Mouse (Mus musculus) lung, postnatal 0 days (tissue): ENCODE data around the gene Magi1. TPM values are rescaled to one million over a fixed set of nuclear protein-coding genes. Genes with fewer than 3 reads are reported as not detected.

Experiments
- ATAC-seq: fragments of 200-750 bp; cut with Nextera tagmentation; 2 replicates; pipeline ENCODE4 v1.8.0; 2017; ENCODE audit warnings: moderate library complexity
- DNase-seq: peaks from one replicate; pipeline ENCODE4 v3.0.0-alpha.2; 2016; ENCODE audit warnings: low spot score
- H3K27ac ChIP-seq: fragments of 300-500 bp; sonication (generic); 2 replicates; pipeline ENCODE4 v1.5.1; 2014; ENCODE audit warnings: antibody characterized with exemption, mild to moderate bottlenecking, low read length, mixed read lengths
- H3K27me3 ChIP-seq: fragments of 300-500 bp; sonication (generic); replicated peaks from 2 replicates; pipeline ENCODE4 v1.6.1; 2014; ENCODE audit warnings: low read length, mixed read lengths; ENCODE audit not compliant: insufficient read depth
- H3K36me3 ChIP-seq: fragments of 300-500 bp; sonication (generic); 2 replicates; pipeline ENCODE4 v1.6.1; 2014; ENCODE audit warnings: low read length, mixed read lengths; ENCODE audit not compliant: insufficient read depth
- H3K4me1 ChIP-seq: fragments of 300-500 bp; sonication (generic); 2 replicates; pipeline ENCODE4 v1.6.1; 2014; ENCODE audit warnings: antibody characterized with exemption, low read depth, low read length, mixed read lengths; ENCODE audit not compliant: insufficient read depth
- H3K4me2 ChIP-seq: fragments of 300-500 bp; sonication (generic); replicated peaks from 2 replicates; pipeline ENCODE4 v1.6.1; 2014; ENCODE audit warnings: low read depth, mild to moderate bottlenecking, low read length, moderate library complexity, mixed read lengths
- H3K4me3 ChIP-seq: fragments of 300-500 bp; sonication (generic); 2 replicates; pipeline ENCODE4 v1.5.1; 2014; ENCODE audit warnings: low read depth, low read length
- H3K9ac ChIP-seq: fragments of 300-500 bp; sonication (generic); replicated peaks from 2 replicates; pipeline ENCODE4 v1.6.1; 2014; ENCODE audit warnings: low read depth, mild to moderate bottlenecking
- H3K9me3 ChIP-seq: fragments of 300-500 bp; sonication (generic); 2 replicates; pipeline ENCODE4 v1.6.1; 2016; ENCODE audit warnings: low read length, mixed read lengths
- CTCF ChIP-seq: IDR thresholded peaks from 2 replicates; pipeline ENCODE4 v1.5.1; 2016; ENCODE audit warnings: antibody characterized with exemption, mild to moderate bottlenecking
- EP300 ChIP-seq: IDR thresholded peaks from 2 replicates; pipeline ENCODE4 v1.6.1; 2016; ENCODE audit warnings: antibody characterized with exemption, mild to moderate bottlenecking, control low read depth
- WGBS: fragments of 180-500 bp; shearing (Covaris S2); extraction: QIAGEN DNeasy Blood & Tissue Kit; methylation state at CpG from one replicate; pipeline ENCODE4 v1.1.7; 2014; 5-methylcytosine and 5-hydroxymethylcytosine counted together
- polyA plus RNA-seq: library from polyadenylated mRNA; unstranded; fragments of >200 nt; fragmentation: Nextera tagmentation; extraction: Ambion mirVana; gene quantifications from 2 replicates; pipeline ENCODE4 v1.2.1, GENCODE M21; 2015

Gene Magi1
- polyA plus RNA-seq, 1 experiment from 2014 or later = 10.7 TPM

- no peaks in the 10 kb centered on the region for H3K36me3 ChIP-seq
- WGBS = 89% methylated on average over 10 of the region's 10 CpGs
- H3K9ac ChIP-seq = no peak overlapping the region
- H3K4me1 ChIP-seq = no peaks in the 10 kb centered on the region
- H3K27me3 ChIP-seq = no peaks in the 10 kb centered on the region
- ATAC-seq = no peak
- H3K4me3 ChIP-seq = no peak overlapping the region
- H3K9me3 ChIP-seq = no peaks in the 10 kb centered on the region
- no peak overlapping the region for H3K4me2 ChIP-seq
- DNase-seq = no peak
- no peak overlapping the region for H3K27ac ChIP-seq
- TF ChIP-seq EP300 = no peak
- no peak for TF ChIP-seq CTCF
Measured at GRCm38 (mm10) chr6:94301804-94302203, 18.1 kb upstream of the Magi1 start.

DNA sequence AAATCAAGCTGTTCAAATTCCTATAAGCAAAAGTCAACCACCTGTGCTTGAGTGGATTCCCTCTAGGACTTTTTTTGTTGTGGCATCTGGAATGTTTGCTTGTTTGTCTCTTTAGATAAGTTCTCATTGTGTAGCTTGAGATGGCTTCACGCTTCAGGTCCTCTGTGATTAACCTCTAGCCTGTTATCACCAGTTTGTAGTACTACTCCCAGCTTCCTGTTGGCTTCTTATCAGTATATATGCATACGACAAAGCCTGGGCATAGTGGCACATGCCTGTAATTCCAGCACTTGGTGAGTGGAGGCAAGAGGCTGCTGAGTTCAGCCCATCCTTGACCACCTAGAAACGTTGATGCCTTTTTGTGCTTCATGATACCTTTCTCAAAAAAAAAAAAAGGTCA is 16.8 kb upstream of the Magi1 start:
- Histone ChIP-seq H3K4me3 (no peak overlapping the region), H3K9me3 (no peaks in the 10 kb centered on the region), H3K9ac (no peak overlapping the region), H3K4me2 (no peak overlapping the region), H3K27ac (no peak overlapping the region), H3K4me1 (no peaks in the 10 kb centered on the region), H3K36me3 (no peaks in the 10 kb centered on the region), H3K27me3 (no peaks in the 10 kb centered on the region)
- DNase-seq (no peak), ATAC-seq (no peak)
- TF ChIP-seq EP300 (peak; percentile 64), CTCF (no peak)
- 31% methylated on average over 3 of the region's 3 CpGs for WGBS

DNA sequence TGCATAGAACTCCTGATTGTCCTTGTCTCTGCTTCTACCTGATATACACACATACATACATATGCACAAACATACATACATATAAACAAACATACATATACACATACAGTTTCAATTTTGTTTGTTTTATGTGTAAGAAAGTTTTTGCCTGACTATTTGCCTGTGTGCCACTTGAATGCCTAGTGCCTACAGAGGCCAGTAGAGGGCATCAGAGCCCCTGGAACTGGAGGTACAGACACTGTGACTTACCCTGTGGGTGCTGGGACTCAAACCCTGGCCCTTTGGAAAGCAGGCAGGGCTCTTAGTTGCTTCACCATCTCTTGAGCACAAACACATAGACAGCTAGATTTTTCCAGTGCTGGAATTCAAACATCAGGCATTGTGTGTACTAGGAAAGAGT is 3.7 kb upstream of the Magi1 start:
- H3K4me1 ChIP-seq = no peaks in the 10 kb centered on the region
- H3K27ac ChIP-seq = 0 out of 2 replicates have a peak overlapping the region, but pooled peaks have one; percentile 51
- ATAC-seq = no peak
- H3K4me2 ChIP-seq = no peak overlapping the region
- H3K9me3 ChIP-seq = no peaks in the 10 kb centered on the region
- DNase-seq = no peak
- H3K27me3 ChIP-seq = no peaks in the 10 kb centered on the region
- no peak overlapping the region for H3K4me3 ChIP-seq
- no peaks in the 10 kb centered on the region for H3K36me3 ChIP-seq
- TF ChIP-seq EP300 = no peak
- TF ChIP-seq CTCF = peak; percentile 53
- H3K9ac ChIP-seq = no peak overlapping the region

DNA sequence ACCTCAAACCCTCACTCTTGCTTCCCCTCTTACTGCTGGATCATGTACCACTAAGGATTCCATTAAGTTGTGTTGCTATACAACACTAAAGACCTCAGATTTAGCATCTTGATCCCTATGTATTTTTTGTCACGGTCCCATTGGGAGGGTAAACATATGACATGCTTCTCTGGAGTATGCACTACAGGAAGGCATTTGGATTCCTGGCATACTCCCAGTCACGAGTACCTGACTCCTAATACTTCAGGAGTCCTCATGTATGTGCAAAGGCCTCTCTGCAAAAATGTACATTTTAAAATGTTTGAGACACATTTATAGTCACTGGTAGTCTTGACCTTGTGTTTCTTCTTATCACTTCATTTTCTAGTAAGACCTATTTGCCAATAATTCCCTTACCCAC is 2.8 kb upstream of the Magi1 start:
- WGBS = 45% methylated on average over 2 of the region's 2 CpGs
- Histone ChIP-seq H3K4me1 (no peaks in the 10 kb centered on the region), H3K27ac (peak overlapping the region; percentile 51; the same call in 1 of the 2 replicates), H3K4me3 (no peak overlapping the region), H3K36me3 (no peaks in the 10 kb centered on the region), H3K4me2 (no peak overlapping the region), H3K9ac (no peak overlapping the region), H3K9me3 (no peaks in the 10 kb centered on the region), H3K27me3 (no peaks in the 10 kb centered on the region)
- ATAC-seq (peak; percentile 29), DNase-seq (peak; percentile 84)
- TF ChIP-seq EP300 (peak; percentile 98), CTCF (no peak)

DNA sequence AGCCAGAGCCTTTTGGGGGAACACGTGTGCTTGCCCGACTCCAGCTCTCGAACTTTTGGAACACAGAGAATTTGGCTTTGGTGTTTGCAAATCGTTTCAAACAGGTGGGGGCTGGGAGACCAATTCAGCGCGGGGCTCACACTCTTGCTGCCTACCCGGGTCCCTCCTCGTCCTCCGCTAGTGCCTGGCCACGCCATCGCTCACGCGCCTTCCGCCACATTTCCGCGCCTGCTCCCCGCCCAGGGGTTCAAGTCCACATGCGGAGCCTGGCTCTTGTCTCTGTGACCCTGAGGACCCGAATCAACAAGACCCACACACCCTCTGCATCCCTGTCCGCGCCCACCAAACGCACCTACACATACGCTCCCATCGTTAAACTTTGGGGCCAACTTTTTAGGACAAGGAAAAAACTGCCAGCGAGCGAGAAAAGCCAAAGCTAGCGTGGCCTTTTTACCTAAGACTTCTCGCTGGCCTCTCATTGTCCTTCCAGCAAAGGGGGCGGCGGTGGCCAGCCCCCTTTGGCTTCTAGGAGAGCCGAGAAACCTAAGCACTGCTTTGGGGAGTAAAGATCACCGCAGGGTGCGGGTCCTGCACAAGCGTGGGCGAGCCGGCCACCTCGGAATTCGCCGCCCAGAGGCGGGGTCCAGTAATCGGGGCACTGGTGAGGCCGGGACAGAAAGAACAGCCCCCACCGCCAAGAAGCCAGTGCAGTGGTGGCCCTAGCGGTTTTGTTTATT is 540 bp upstream of the Magi1 start:
- ATAC-seq = peak; percentile 29
- Histone ChIP-seq H3K9me3 (no peaks in the 10 kb centered on the region), H3K27ac (peak overlapping the region; percentile 97), H3K4me2 (peak overlapping the region; percentile 79), H3K4me3 (peak overlapping the region; percentile 86), H3K36me3 (no peaks in the 10 kb centered on the region), H3K27me3 (no peaks in the 10 kb centered on the region), H3K4me1 (no peaks in the 10 kb centered on the region), H3K9ac (peak overlapping the region; percentile 36; the same call in 1 of the 2 replicates)
- DNase-seq = peak; percentile 34
- WGBS = 1% methylated on average over 44 of the region's 44 CpGs
- TF ChIP-seq EP300 = no peak
- TF ChIP-seq CTCF = no peak

GRCm38 (mm10) chr6:94282301-94283241 is 1.1 kb downstream of the Magi1 start:
- TF ChIP-seq EP300 (no peak), CTCF (peak; percentile 53)
- no peak for ATAC-seq

More at GRCm38 (mm10) chr6:94282301-94283241, 1.1 kb downstream of the Magi1 start:
- H3K4me3 ChIP-seq = peak overlapping the region; percentile 86
- 1% methylated on average over 51 of the region's 55 CpGs for WGBS
- H3K27ac ChIP-seq = peak overlapping the region; percentile 97
- DNase-seq = peak; percentile 56
- H3K4me2 ChIP-seq = peak overlapping the region; percentile 79
- H3K27me3 ChIP-seq = no peaks in the 10 kb centered on the region
- H3K9ac ChIP-seq = peak overlapping the region; percentile 68
- no peaks in the 10 kb centered on the region for H3K9me3 ChIP-seq
- no peaks in the 10 kb centered on the region for H3K36me3 ChIP-seq
- no peaks in the 10 kb centered on the region for H3K4me1 ChIP-seq
